Mouse (Mus musculus) testis, adult 2 months (tissue): ENCODE results near the gene Gm16427. TPM values are rescaled to one million over a fixed set of nuclear protein-coding genes. Genes with fewer than 3 reads are reported as not detected.
"Not testable (repeated sequence)": the region's sequence is repeated elsewhere in the genome, so short reads cannot be mapped to it uniquely, and the experiment has no call there.

Source experiments
- H3K27ac ChIP-seq: fragments of 200-500 bp; 2 replicates; pipeline ENCODE4 v1.5.1; 2012; ENCODE audit warnings: low read depth, low read length; ENCODE audit not compliant: control insufficient read depth, insufficient read depth
- H3K27me3 ChIP-seq: fragments of 200-500 bp; 2 replicates; pipeline ENCODE4 v1.6.1; 2012; ENCODE audit warnings: mild to moderate bottlenecking, low read length, moderate library complexity; ENCODE audit not compliant: control insufficient read depth, insufficient read depth
- H3K36me3 ChIP-seq: fragments of 200-500 bp; 2 replicates; pipeline ENCODE4 v1.6.1; 2012; ENCODE audit warnings: mild to moderate bottlenecking, low read length; ENCODE audit not compliant: control insufficient read depth, insufficient read depth
- H3K4me1 ChIP-seq: fragments of 200-500 bp; 2 replicates; pipeline ENCODE4 v1.6.1; 2012; ENCODE audit warnings: low read length; ENCODE audit not compliant: control insufficient read depth, insufficient read depth
- H3K4me3 ChIP-seq: fragments of 200-500 bp; 2 replicates; pipeline ENCODE4 v1.5.1; 2012; ENCODE audit warnings: low read depth, mild to moderate bottlenecking, low read length, moderate library complexity, mixed read lengths; ENCODE audit not compliant: control insufficient read depth
- polyA plus RNA-seq: library from polyadenylated mRNA; depleted of rRNA; stranded (reverse); fragments of >200 nt; gene quantifications from 2 replicates; pipeline ENCODE4 v1.2.3, GENCODE M21; 2012; rRNA removed

Gene Gm16427
- polyA plus RNA-seq = 0.07 TPM in 1 of 2 replicates, not detected in the other

- not testable (repeated sequence) for H3K27me3 ChIP-seq, H3K36me3 ChIP-seq, H3K27ac ChIP-seq, H3K4me1 ChIP-seq, H3K4me3 ChIP-seq
Observed at GRCm38 (mm10) chr5:93540100-93540499, at the start of gene Gm16427. Gm16427 (minus strand) TSS chr5:93540200.

Other genes starting within 250 kb of the Gm16427 start
- not detected in 2 replicates for gene C87414, start 131.4 kb upstream of the Gm16427 start, polyA plus RNA-seq